Mouse (Mus musculus) embryonic facial prominence, embryonic 11.5 days (tissue): Measurements from ENCODE around the gene Pofut2. TPM values are rescaled to one million over a fixed set of nuclear protein-coding genes. Genes with fewer than 3 reads are reported as not detected.
A peak's percentile ranks its signal among the peaks of the same experiment; 100 is the strongest.

Experiments used
- ATAC-seq: fragments of 200-750 bp; cut with Nextera tagmentation; replicated peaks from 2 replicates; pipeline ENCODE4 v1.8.0; 2017; ENCODE audit warnings: low read depth; ENCODE audit not compliant: insufficient number of reproducible peaks, low FRiP score, low TSS enrichment
- DNase-seq: peaks from one replicate; pipeline ENCODE4 v3.0.0-alpha.2; 2015; ENCODE audit warnings: low spot score
- H3K27ac ChIP-seq: fragments of 300-500 bp; sonication (generic); replicated peaks from 2 replicates; pipeline ENCODE4 v1.5.1; 2014; ENCODE audit warnings: mild to moderate bottlenecking, low read depth, low read length, control low read depth
- H3K27me3 ChIP-seq: fragments of 300-500 bp; sonication (generic); 2 replicates; pipeline ENCODE4 v1.6.1; 2014; ENCODE audit warnings: mild to moderate bottlenecking, low read length, moderate library complexity, mixed read lengths; ENCODE audit not compliant: control insufficient read depth, insufficient read depth
- H3K36me3 ChIP-seq: fragments of 300-500 bp; sonication (generic); replicated peaks from 2 replicates; pipeline ENCODE4 v1.6.1; 2014; ENCODE audit warnings: low read depth, mild to moderate bottlenecking, low read length, moderate library complexity, mixed read lengths; ENCODE audit not compliant: control insufficient read depth, insufficient read depth
- H3K4me1 ChIP-seq: fragments of 300-500 bp; sonication (generic); 2 replicates; pipeline ENCODE4 v1.6.1; 2014; ENCODE audit warnings: low read length, mixed read lengths; ENCODE audit not compliant: control insufficient read depth, insufficient read depth
- H3K4me2 ChIP-seq: fragments of 300-500 bp; sonication (generic); 2 replicates; pipeline ENCODE4 v1.6.1; 2014; ENCODE audit warnings: low read depth, mild to moderate bottlenecking, control low read depth, low read length, moderate library complexity
- H3K4me3 ChIP-seq: fragments of 300-500 bp; sonication (generic); 2 replicates; pipeline ENCODE4 v1.5.1; 2014; ENCODE audit warnings: low read depth, low read length, control low read depth
- H3K9ac ChIP-seq: fragments of 300-500 bp; sonication (generic); replicated peaks from 2 replicates; pipeline ENCODE4 v1.6.1; 2014; ENCODE audit warnings: mild to moderate bottlenecking, control low read depth, low read length
- H3K9me3 ChIP-seq: fragments of 300-500 bp; sonication (generic); replicated peaks from 2 replicates; pipeline ENCODE4 v1.6.1; 2016; ENCODE audit warnings: mild to moderate bottlenecking, low read length, inconsistent platforms, mixed read lengths; ENCODE audit not compliant: control insufficient read depth
- WGBS: fragments of 180-500 bp; shearing (Covaris S2); extraction: QIAGEN DNeasy Blood & Tissue Kit; methylation state at CpG from one replicate; pipeline ENCODE4 v1.1.7; 2014; 5-methylcytosine and 5-hydroxymethylcytosine counted together
- polyA plus RNA-seq: library from polyadenylated mRNA; unstranded; fragments of >200 nt; fragmentation: Nextera tagmentation; extraction: Ambion mirVana; gene quantifications from 2 replicates; pipeline ENCODE4 v1.2.1, GENCODE M21; 2014

The Pofut2 gene
- polyA plus RNA-seq, 1 experiment from 2014 or later, result 68.4 TPM

- ATAC-seq (no peak), DNase-seq (no peak)
- H3K9ac ChIP-seq, result no peak overlapping the region
- H3K4me3 ChIP-seq, result no peak overlapping the region
- no peaks in the 10 kb centered on the region for H3K9me3 ChIP-seq
- no peaks in the 10 kb centered on the region for H3K4me1 ChIP-seq
- no peaks in the 10 kb centered on the region for H3K36me3 ChIP-seq
- H3K27ac ChIP-seq, result no peak overlapping the region
- H3K27me3 ChIP-seq, result no peaks in the 10 kb centered on the region
- WGBS, result 71% methylated on average over 12 of the region's 12 CpGs
- H3K4me2 ChIP-seq, result no peak overlapping the region
Measured at GRCm38 (mm10) chr10:77234991-77235616, 23.9 kb upstream of the Pofut2 start.

- Histone ChIP-seq H3K9me3 (no peaks in the 10 kb centered on the region), H3K36me3 (no peaks in the 10 kb centered on the region), H3K27me3 (no peaks in the 10 kb centered on the region), H3K4me1 (no peaks in the 10 kb centered on the region), H3K4me3 (no peak overlapping the region), H3K27ac (no peak overlapping the region), H3K9ac (no peak overlapping the region), H3K4me2 (no peak overlapping the region)
- DNase-seq, result no peak
- 0 out of 2 replicates have a peak, but pooled peaks have one; percentile 31 for ATAC-seq
- WGBS, result 64% methylated on average over 16 of the region's 16 CpGs
Measured at GRCm38 (mm10) chr10:77237795-77238580, 21.0 kb upstream of the Pofut2 start.

GRCm38 (mm10) chr10:77240764-77241163 is 18.3 kb upstream of the Pofut2 start:
- no peaks in the 10 kb centered on the region for H3K4me1 ChIP-seq
- no peaks in the 10 kb centered on the region for H3K9me3 ChIP-seq
- H3K36me3 ChIP-seq, result no peaks in the 10 kb centered on the region
- no peak overlapping the region for H3K27ac ChIP-seq
- H3K4me3 ChIP-seq, result no peak overlapping the region
- no peak overlapping the region for H3K4me2 ChIP-seq
- WGBS, result 57% methylated on average over 8 of the region's 8 CpGs
- no peaks in the 10 kb centered on the region for H3K27me3 ChIP-seq
- DNase-seq (no peak), ATAC-seq (no peak)
- H3K9ac ChIP-seq, result no peak overlapping the region

GRCm38 (mm10) chr10:77242396-77242795 is 16.6 kb upstream of the Pofut2 start:
- WGBS, result 89% methylated on average over 3 of the region's 3 CpGs
- Histone ChIP-seq H3K9me3 (no peaks in the 10 kb centered on the region), H3K36me3 (no peaks in the 10 kb centered on the region), H3K4me1 (no peaks in the 10 kb centered on the region), H3K9ac (no peak overlapping the region), H3K27me3 (no peaks in the 10 kb centered on the region), H3K4me2 (no peak overlapping the region), H3K27ac (no peak overlapping the region), H3K4me3 (no peak overlapping the region)
- ATAC-seq (no peak), DNase-seq (no peak)

GRCm38 (mm10) chr10:77242871-77243270 is 16.1 kb upstream of the Pofut2 start:
- Histone ChIP-seq H3K27ac (no peak overlapping the region), H3K4me3 (no peak overlapping the region), H3K4me2 (no peak overlapping the region), H3K9ac (no peak overlapping the region), H3K27me3 (no peaks in the 10 kb centered on the region), H3K9me3 (no peaks in the 10 kb centered on the region), H3K36me3 (no peaks in the 10 kb centered on the region), H3K4me1 (no peaks in the 10 kb centered on the region)
- ATAC-seq, result no peak
- WGBS, result 89% methylated on average over 14 of the region's 14 CpGs
- no peak for DNase-seq

GRCm38 (mm10) chr10:77243572-77244161 is 15.4 kb upstream of the Pofut2 start:
- Histone ChIP-seq H3K4me2 (no peak overlapping the region), H3K9me3 (no peaks in the 10 kb centered on the region), H3K27ac (no peak overlapping the region), H3K36me3 (no peaks in the 10 kb centered on the region), H3K9ac (no peak overlapping the region), H3K4me3 (no peak overlapping the region), H3K4me1 (no peaks in the 10 kb centered on the region), H3K27me3 (no peaks in the 10 kb centered on the region)
- DNase-seq (no peak), ATAC-seq (no peak)
- 44% methylated on average over 11 of the region's 11 CpGs for WGBS

- 92% methylated on average over 6 of the region's 6 CpGs for WGBS
- Histone ChIP-seq H3K9ac (no peak overlapping the region), H3K4me3 (no peak overlapping the region), H3K27ac (no peak overlapping the region), H3K4me1 (no peaks in the 10 kb centered on the region), H3K4me2 (no peak overlapping the region), H3K27me3 (no peaks in the 10 kb centered on the region), H3K36me3 (no peaks in the 10 kb centered on the region), H3K9me3 (no peaks in the 10 kb centered on the region)
- DNase-seq (no peak), ATAC-seq (no peak)
Measured at GRCm38 (mm10) chr10:77244777-77245176, 14.2 kb upstream of the Pofut2 start.

- H3K9me3 ChIP-seq, result no peaks in the 10 kb centered on the region
- no peak overlapping the region for H3K27ac ChIP-seq
- H3K4me1 ChIP-seq, result peaks cover 5% of the 10 kb centered on the region; the same call in 1 of the 2 replicates
- H3K36me3 ChIP-seq, result no peaks in the 10 kb centered on the region
- no peaks in the 10 kb centered on the region for H3K27me3 ChIP-seq
- WGBS, result 87% methylated on average over 5 of the region's 5 CpGs
- DNase-seq, result no peak
- H3K4me3 ChIP-seq, result no peak overlapping the region
- no peak overlapping the region for H3K4me2 ChIP-seq
- H3K9ac ChIP-seq, result no peak overlapping the region
- ATAC-seq, result no peak
Measured at GRCm38 (mm10) chr10:77247048-77247447, 12.0 kb upstream of the Pofut2 start.
